Mouse (Mus musculus) stomach, embryonic 15.5 days (tissue): ENCODE data around the gene Dlg1. TPM values are rescaled to one million over a fixed set of nuclear protein-coding genes. Genes with fewer than 3 reads are reported as not detected.
A peak's percentile ranks its signal among the peaks of the same experiment; 100 is the strongest.

Source experiments
- ATAC-seq: fragments of 200-750 bp; cut with Nextera tagmentation; 2 replicates; pipeline ENCODE4 v1.8.0; 2017; ENCODE audit warnings: low read depth, moderate number of reproducible peaks, moderate TSS enrichment; ENCODE audit not compliant: insufficient read depth, low FRiP score
- H3K27ac ChIP-seq: fragments of 300-500 bp; sonication (generic); 2 replicates; pipeline ENCODE4 v1.5.1; 2015; ENCODE audit warnings: mild to moderate bottlenecking, inconsistent platforms
- H3K27me3 ChIP-seq: fragments of 300-500 bp; sonication (generic); replicated peaks from 2 replicates; pipeline ENCODE4 v1.6.1; 2015; ENCODE audit warnings: inconsistent platforms
- H3K36me3 ChIP-seq: fragments of 300-500 bp; sonication (generic); 2 replicates; pipeline ENCODE4 v1.6.1; 2015; ENCODE audit warnings: inconsistent platforms
- H3K4me1 ChIP-seq: fragments of 300-500 bp; sonication (generic); 2 replicates; pipeline ENCODE4 v1.6.1; 2015; ENCODE audit warnings: inconsistent platforms
- H3K4me2 ChIP-seq: fragments of 300-500 bp; sonication (generic); 2 replicates; pipeline ENCODE4 v1.6.1; 2015; ENCODE audit warnings: mild to moderate bottlenecking, inconsistent platforms
- H3K4me3 ChIP-seq: fragments of 300-500 bp; sonication (generic); replicated peaks from 2 replicates; pipeline ENCODE4 v1.5.1; 2015; ENCODE audit warnings: inconsistent platforms
- H3K9ac ChIP-seq: fragments of 300-500 bp; sonication (generic); 2 replicates; pipeline ENCODE4 v1.6.1; 2015; ENCODE audit warnings: inconsistent platforms
- H3K9me3 ChIP-seq: fragments of 300-500 bp; sonication (generic); 2 replicates; pipeline ENCODE4 v1.6.1; 2016; ENCODE audit warnings: inconsistent platforms
- WGBS: fragments of 180-500 bp; shearing (Covaris S2); methylation state at CpG from one replicate; pipeline ENCODE4 v1.1.7; 2015; 5-methylcytosine and 5-hydroxymethylcytosine counted together
- polyA plus RNA-seq: library from polyadenylated mRNA; unstranded; fragments of >200 nt; fragmentation: Nextera tagmentation; extraction: Ambion mirVana; gene quantifications from 2 replicates; pipeline ENCODE4 v1.2.1, GENCODE M21; 2015

Dlg1 gene
- polyA plus RNA-seq, 1 experiment from 2014 or later = 25.0 TPM

DNA sequence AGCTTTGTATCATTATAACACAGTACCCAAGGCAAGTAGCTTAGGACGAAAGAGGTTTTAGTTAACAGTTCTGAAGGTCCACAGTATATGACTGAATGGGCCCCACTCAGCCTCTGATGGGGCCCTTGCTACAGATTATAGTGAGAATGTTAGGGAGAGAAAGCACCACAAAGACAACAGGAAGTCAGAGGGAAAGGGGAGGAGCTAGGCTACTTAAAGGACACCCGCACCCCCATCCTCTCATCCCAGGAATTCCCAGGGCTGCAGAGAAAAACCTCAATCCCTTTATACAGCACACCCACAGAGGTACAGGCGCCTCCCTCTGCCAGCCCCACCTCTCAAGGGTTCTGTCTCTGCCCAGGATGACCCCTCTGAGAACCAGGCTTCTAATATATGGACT, 32.2 kb upstream of the Dlg1 start:
- Histone ChIP-seq H3K9me3 (no peaks in the 10 kb centered on the region), H3K36me3 (no peaks in the 10 kb centered on the region), H3K4me3 (no peak overlapping the region), H3K4me2 (0 out of 2 replicates have a peak overlapping the region, but pooled peaks have one; percentile 0), H3K4me1 (no peaks in the 10 kb centered on the region), H3K27me3 (no peaks in the 10 kb centered on the region), H3K9ac (no peak overlapping the region), H3K27ac (no peak overlapping the region)
- WGBS = 74% methylated on average over 3 of the region's 3 CpGs
- no peak for ATAC-seq

DNA sequence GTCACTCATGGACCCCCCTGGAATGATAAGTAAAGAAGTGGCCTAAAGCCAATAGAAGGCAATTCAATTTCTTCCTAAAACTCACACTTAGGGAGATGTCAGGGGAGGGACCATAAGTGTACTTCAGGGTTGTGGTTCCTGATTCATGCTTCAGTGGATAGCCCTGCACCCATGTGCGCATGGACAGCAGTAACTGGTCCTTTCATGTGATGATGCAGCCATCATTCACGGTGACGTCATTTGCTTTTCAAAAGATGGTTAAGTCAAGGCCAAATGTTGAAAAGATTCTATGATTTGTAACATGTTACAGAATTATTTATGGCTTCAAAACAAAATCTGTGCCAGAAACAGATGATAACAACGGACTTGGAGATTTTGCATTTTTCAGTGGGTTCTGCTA, 28.9 kb upstream of the Dlg1 start:
- 92% methylated on average over 4 of the region's 4 CpGs for WGBS
- Histone ChIP-seq H3K9me3 (no peaks in the 10 kb centered on the region), H3K36me3 (no peaks in the 10 kb centered on the region), H3K4me3 (no peak overlapping the region), H3K4me2 (no peak overlapping the region), H3K27me3 (no peaks in the 10 kb centered on the region), H3K9ac (no peak overlapping the region), H3K4me1 (no peaks in the 10 kb centered on the region), H3K27ac (no peak overlapping the region)
- ATAC-seq = no peak

DNA sequence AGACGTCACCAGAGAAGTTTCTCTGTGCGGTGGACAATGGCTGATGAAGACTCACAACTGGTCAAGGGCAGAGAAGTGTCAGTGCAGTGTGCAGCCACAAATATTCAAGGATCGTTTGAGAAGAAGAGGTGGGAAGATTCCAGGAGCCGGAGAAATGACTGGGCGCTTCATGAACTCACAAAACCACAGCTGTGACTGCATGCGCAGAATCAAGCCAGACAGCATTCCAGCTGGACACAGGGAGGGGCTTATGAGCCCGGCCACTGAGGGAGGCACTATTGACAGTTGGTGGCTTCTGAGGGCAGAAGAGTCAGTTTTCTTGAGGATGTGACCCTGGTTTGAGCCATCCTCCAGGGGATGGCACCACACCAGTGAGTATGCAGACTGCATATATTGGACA, 24.9 kb upstream of the Dlg1 start:
- H3K9ac ChIP-seq = no peak overlapping the region
- H3K27ac ChIP-seq = no peak overlapping the region
- no peaks in the 10 kb centered on the region for H3K36me3 ChIP-seq
- no peak overlapping the region for H3K4me3 ChIP-seq
- no peaks in the 10 kb centered on the region for H3K4me1 ChIP-seq
- H3K4me2 ChIP-seq = no peak overlapping the region
- 38% methylated on average over 7 of the region's 7 CpGs for WGBS
- no peaks in the 10 kb centered on the region for H3K27me3 ChIP-seq
- no peaks in the 10 kb centered on the region for H3K9me3 ChIP-seq
- no peak for ATAC-seq

DNA sequence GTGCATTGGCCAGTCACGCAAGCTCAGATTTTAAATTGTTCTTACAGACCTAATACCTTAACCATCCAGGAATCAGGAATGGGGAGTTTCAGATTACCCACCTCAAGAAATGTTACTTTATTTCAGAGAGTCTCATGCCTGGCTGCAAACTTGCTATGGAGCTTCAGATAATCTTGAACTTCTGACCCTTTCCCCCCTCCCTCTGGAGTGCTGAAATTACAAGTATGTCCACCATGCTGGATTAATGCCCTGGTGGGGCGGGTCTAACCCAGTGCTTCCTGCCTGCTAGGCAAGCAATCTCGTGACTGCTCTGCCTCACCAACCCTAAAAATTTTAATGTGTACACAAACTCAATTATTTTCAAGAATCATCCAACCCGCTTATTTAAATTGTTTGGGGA, 23.3 kb upstream of the Dlg1 start:
- ATAC-seq = no peak
- H3K9ac ChIP-seq = no peak overlapping the region
- no peak overlapping the region for H3K4me2 ChIP-seq
- H3K9me3 ChIP-seq = no peaks in the 10 kb centered on the region
- H3K27ac ChIP-seq = no peak overlapping the region
- H3K4me1 ChIP-seq = no peaks in the 10 kb centered on the region
- H3K4me3 ChIP-seq = no peak overlapping the region
- H3K36me3 ChIP-seq = no peaks in the 10 kb centered on the region
- H3K27me3 ChIP-seq = no peaks in the 10 kb centered on the region
- WGBS = 50% methylated on average over 4 of the region's 4 CpGs

DNA sequence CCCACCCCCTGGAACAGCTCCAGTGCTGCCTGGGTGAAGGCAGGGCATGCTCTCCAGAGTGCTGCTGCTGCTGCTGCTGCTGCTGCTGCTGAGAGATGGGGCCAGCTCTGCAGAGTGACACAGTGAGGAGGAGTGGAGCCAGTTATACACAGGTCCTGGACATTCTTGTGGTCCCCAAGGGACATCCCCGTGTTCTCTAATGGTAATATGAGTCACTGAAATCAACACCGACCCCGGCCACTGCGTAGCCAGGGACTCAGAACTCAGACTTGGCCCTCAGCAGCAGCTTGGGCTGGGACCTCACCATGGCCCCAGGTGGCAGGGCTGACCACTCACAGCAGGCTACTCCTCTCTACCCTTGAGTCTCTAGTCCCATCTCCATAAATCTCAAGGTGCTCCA, 21.5 kb upstream of the Dlg1 start:
- H3K4me1 ChIP-seq = no peaks in the 10 kb centered on the region
- H3K9ac ChIP-seq = no peak overlapping the region
- no peak for ATAC-seq
- no peaks in the 10 kb centered on the region for H3K9me3 ChIP-seq
- no peaks in the 10 kb centered on the region for H3K36me3 ChIP-seq
- no peak overlapping the region for H3K4me3 ChIP-seq
- no peak overlapping the region for H3K27ac ChIP-seq
- H3K27me3 ChIP-seq = no peaks in the 10 kb centered on the region
- H3K4me2 ChIP-seq = no peak overlapping the region
- WGBS = 68% methylated on average over 4 of the region's 4 CpGs

DNA sequence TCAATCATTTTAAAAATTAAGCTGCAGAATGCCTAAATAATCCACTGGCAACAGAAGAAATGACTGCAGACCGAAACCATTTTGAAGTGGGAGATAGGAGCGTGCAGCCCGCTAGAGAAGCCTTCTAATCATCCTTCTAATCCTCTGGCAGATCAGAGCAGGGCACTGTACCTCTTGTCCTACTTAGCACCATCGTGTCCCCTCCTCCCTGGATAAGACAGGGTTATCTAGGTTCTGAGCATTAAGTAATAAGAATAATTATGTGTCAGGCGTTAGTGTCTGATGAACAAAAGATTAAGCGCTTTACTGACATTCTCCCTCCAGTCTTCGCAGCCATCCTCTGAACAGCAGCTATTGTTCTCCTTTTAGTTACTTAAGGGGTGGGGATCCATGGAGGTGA, 16.0 kb upstream of the Dlg1 start:
- Histone ChIP-seq H3K4me2 (no peak overlapping the region), H3K36me3 (no peaks in the 10 kb centered on the region), H3K4me1 (no peaks in the 10 kb centered on the region), H3K27ac (no peak overlapping the region), H3K4me3 (no peak overlapping the region), H3K9me3 (no peaks in the 10 kb centered on the region), H3K27me3 (no peaks in the 10 kb centered on the region), H3K9ac (no peak overlapping the region)
- WGBS = 64% methylated on average over 7 of the region's 7 CpGs
- ATAC-seq = no peak

DNA sequence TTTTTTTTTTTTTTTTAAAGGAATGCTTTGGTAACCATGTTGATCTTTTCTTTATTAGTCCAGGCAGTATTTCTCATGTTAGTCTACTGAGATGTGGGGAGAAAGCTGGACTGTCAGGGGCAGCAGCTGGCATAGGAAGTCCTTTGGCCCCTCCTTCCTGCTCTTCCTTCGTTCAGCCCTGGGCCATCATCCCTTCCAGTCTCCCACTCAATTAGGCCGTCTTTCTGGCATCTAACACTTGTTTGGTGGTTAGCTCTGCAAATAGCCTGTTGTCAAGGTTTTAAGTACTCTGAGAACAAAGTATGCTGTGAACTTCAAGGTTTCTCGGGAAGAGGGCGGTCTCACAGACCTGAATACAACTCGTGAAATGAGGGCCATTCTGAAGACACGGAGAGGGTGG, 12.5 kb upstream of the Dlg1 start:
- no peak overlapping the region for H3K4me3 ChIP-seq
- no peak for ATAC-seq
- H3K4me1 ChIP-seq = no peaks in the 10 kb centered on the region
- no peak overlapping the region for H3K4me2 ChIP-seq
- WGBS = 28% methylated on average over 6 of the region's 6 CpGs
- H3K36me3 ChIP-seq = no peaks in the 10 kb centered on the region
- no peak overlapping the region for H3K27ac ChIP-seq
- H3K27me3 ChIP-seq = no peaks in the 10 kb centered on the region
- no peaks in the 10 kb centered on the region for H3K9me3 ChIP-seq
- no peak overlapping the region for H3K9ac ChIP-seq

DNA sequence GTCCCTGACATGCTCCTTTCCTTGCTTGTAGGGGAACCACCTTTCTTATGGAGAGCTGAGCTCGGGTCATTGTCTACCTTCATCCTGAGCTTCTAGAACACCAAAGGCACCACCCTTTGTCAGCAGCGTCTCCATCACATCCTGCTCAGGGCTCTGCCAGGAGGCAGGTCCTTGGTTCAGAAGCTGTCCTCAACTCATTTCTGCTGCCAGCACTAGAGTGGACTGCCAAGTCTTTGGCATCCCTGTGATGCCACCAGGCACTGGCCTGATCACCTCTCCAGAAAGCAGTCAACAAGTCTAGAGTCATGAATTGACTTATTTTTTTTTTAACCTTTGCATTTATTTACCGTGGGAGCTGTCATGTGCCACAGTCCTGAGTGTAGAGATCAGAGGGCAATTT, 11.7 kb upstream of the Dlg1 start:
- H3K9me3 ChIP-seq = no peaks in the 10 kb centered on the region
- no peak overlapping the region for H3K27ac ChIP-seq
- no peaks in the 10 kb centered on the region for H3K36me3 ChIP-seq
- ATAC-seq = no peak
- no peaks in the 10 kb centered on the region for H3K4me1 ChIP-seq
- H3K4me3 ChIP-seq = no peak overlapping the region
- 76% methylated on average over 3 of the region's 3 CpGs for WGBS
- no peaks in the 10 kb centered on the region for H3K27me3 ChIP-seq
- H3K4me2 ChIP-seq = no peak overlapping the region
- H3K9ac ChIP-seq = no peak overlapping the region

DNA sequence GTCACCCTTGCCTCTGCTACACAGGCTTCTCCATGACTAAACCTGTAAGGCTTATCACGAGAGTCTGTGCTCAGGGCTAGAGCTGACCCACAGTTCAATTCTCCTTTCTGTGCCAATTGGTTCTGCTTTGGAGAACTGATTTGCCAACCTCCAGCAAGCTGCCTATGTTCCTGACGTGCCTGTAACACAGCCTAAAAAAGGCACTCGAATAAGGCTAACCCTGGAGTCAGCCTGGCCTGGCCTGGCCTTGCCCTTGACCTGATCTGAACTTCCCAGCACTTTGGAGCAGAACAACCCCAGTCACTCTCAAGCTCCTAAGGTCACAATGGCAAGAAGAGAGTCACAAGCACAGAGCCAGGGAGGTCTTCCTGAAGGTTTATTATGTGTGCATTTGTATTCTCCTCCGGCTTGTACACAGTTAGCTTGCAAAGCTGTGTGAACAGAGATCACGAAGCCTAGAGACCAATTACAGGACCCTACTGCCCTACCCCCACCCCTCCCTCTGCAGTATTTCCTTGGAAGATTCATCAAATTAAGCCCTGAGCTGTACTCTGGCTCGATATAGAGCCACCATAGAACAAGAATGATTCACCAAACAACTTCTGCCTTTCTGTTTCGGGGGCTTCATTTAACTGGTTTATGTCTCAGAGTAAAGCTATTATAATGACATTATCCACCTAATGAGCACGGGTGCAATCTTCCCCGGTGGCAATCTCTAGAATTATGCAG, 11.0 kb upstream of the Dlg1 start:
- Histone ChIP-seq H3K9me3 (no peaks in the 10 kb centered on the region), H3K36me3 (no peaks in the 10 kb centered on the region), H3K4me2 (no peak overlapping the region), H3K9ac (no peak overlapping the region), H3K4me3 (no peak overlapping the region), H3K27me3 (no peaks in the 10 kb centered on the region), H3K27ac (no peak overlapping the region), H3K4me1 (no peaks in the 10 kb centered on the region)
- WGBS = 68% methylated on average over 9 of the region's 9 CpGs
- ATAC-seq = no peak

DNA sequence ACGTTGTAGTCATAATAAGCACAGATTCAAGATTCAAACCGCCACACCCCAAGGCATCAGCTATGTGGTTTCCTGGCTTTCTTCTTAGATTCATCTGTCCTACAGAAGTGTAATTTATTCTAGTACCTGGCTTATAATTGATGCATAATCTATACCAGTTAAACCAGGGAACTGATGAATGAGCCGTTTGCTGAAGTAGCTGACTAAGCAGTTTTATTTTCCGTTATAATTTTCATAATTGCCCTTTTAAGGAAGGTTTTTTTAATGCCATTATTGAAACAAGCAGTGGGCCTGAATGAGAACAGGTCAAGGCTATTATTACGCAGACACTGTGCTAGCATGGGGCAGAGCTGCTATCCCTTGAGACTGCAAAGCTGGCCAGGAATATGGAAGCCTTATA, 9.6 kb upstream of the Dlg1 start:
- Histone ChIP-seq H3K4me2 (no peak overlapping the region), H3K4me3 (no peak overlapping the region), H3K4me1 (no peaks in the 10 kb centered on the region), H3K9ac (no peak overlapping the region), H3K36me3 (no peaks in the 10 kb centered on the region), H3K27ac (no peak overlapping the region), H3K9me3 (no peaks in the 10 kb centered on the region), H3K27me3 (no peaks in the 10 kb centered on the region)
- ATAC-seq = no peak
- 79% methylated on average over 5 of the region's 5 CpGs for WGBS

DNA sequence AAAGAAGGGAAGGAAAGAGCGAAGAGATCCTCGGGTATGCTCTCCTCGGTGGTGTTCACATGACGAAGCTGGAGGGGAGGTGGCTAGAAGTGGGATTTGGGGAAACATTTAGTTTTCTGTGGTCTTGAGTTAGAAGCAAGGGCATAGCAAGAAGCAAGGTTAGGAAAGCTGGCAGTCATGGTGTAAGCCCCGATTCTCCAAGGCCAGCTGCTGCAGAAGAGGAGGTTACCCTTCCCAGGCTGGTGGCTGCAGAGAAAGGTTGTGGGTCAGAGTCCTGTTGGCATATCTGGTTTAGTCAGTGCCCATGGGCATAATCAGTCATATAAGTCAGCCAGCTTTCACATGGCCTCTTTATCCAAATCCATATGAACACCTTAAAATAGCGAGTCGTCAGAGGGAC, 9.2 kb upstream of the Dlg1 start:
- H3K36me3 ChIP-seq = no peaks in the 10 kb centered on the region
- no peak overlapping the region for H3K9ac ChIP-seq
- H3K9me3 ChIP-seq = no peaks in the 10 kb centered on the region
- no peaks in the 10 kb centered on the region for H3K27me3 ChIP-seq
- no peaks in the 10 kb centered on the region for H3K4me1 ChIP-seq
- H3K4me3 ChIP-seq = no peak overlapping the region
- no peak for ATAC-seq
- H3K4me2 ChIP-seq = no peak overlapping the region
- no peak overlapping the region for H3K27ac ChIP-seq
- 91% methylated on average over 7 of the region's 7 CpGs for WGBS

DNA sequence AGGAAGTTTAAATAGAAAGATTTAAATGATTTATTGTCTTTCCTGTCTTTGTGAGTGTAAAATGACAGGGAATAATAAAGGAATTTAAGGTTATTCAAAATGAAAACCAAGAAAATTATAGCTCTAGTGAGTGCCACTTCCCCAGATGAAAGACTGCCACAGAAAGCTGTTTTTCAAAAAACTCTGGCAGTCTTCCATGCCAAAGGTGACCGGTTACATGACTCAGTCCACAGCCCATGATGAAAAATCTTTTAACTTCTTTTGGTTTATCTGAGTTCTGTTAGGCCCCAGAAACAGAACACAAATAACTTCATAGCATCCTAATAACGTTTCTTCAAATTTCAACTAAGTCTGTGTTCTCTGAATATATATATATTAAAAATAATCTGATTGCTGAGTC, 7.7 kb upstream of the Dlg1 start:
- Histone ChIP-seq H3K27ac (no peak overlapping the region), H3K27me3 (no peaks in the 10 kb centered on the region), H3K4me3 (no peak overlapping the region), H3K9me3 (no peaks in the 10 kb centered on the region), H3K4me2 (no peak overlapping the region), H3K36me3 (no peaks in the 10 kb centered on the region), H3K9ac (no peak overlapping the region), H3K4me1 (no peaks in the 10 kb centered on the region)
- ATAC-seq = no peak
- 65% methylated on average over 2 of the region's 2 CpGs for WGBS

DNA sequence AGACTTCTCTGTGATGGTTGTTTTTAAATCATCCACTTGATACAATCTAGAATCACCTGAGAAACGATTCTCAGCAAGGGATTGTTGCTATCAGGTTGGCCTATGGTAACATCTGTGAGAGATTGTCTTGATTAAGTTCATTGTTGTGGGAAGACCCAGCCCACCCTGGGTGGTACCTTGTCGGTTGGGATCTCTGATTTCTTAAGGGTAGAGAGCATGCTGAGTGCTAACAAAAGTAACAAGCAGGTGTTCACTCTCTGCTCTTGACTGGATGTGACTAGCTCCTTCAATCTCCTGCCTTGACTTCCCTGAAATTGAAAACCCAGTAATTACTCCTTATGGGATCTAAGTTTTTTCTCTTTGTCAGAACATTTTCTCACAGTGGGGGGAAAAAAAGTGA, 5.7 kb upstream of the Dlg1 start:
- Histone ChIP-seq H3K9ac (no peak overlapping the region), H3K9me3 (no peaks in the 10 kb centered on the region), H3K27me3 (no peaks in the 10 kb centered on the region), H3K4me2 (no peak overlapping the region), H3K36me3 (no peaks in the 10 kb centered on the region), H3K4me3 (no peak overlapping the region), H3K4me1 (no peaks in the 10 kb centered on the region), H3K27ac (no peak overlapping the region)
- 29% methylated on average over 2 of the region's 2 CpGs for WGBS
- no peak for ATAC-seq
